Mouse (Mus musculus): ENCODE results near the gene Sqstm1.

- TF ChIP-seq CTCF (IDR thresholded peaks at IDR 0.05; ENCODE audit: extremely low read depth, insufficient read depth, insufficient read length, insufficient replicate concordance) (no peak), POLR2A (IDR thresholded peaks at IDR 0.05; ENCODE audit: low read depth, low read length) (no peak)
Observed at GRCm38 (mm10) chr11:50228772-50229171, 18.1 kb upstream of the Sqstm1 start.

Data from spleen, adult 2 months (tissue).